Mouse (Mus musculus): ENCODE measurements around the gene Ift172. TPM values are rescaled to one million over a fixed set of nuclear protein-coding genes. Genes with fewer than 3 reads are reported as not detected.
"Not testable (repeated sequence)": the region's sequence is repeated elsewhere in the genome, so short reads cannot be mapped to it uniquely, and the experiment has no call there.

Ift172 gene
- polyA plus RNA-seq, 1 experiment from 2014 or later = 28.3 TPM

GRCm38 (mm10) chr5:31220448-31221303, 70.2 kb downstream of the Ift172 start, which contains the start of gene Ppm1g:
Gene Ppm1g, minus strand, starts transcription at chr5:31220687.
- Histone ChIP-seq H3K9me3 (ENCODE audit: control insufficient read depth) (no peaks in the 10 kb centered on the region), H3K4me1 (replicated peaks; ENCODE audit: control insufficient read depth, insufficient read depth, low read length) (no peaks in the 10 kb centered on the region), H3K4me3 (ENCODE audit: low read depth, low read length) (peak within 1 kb of the TSS; percentile 84), H3K27me3 (replicated peaks; ENCODE audit: control insufficient read depth, insufficient read depth, low read length) (no peaks in the 10 kb centered on the region), H3K4me2 (replicated peaks; ENCODE audit: low read depth) (peak within 1 kb of the TSS; percentile 87), H3K36me3 (ENCODE audit: control insufficient read depth, insufficient read depth) (no peaks in the 10 kb centered on the region), H3K9ac (ENCODE audit: low read depth, low read length) (peak within 1 kb of the TSS; percentile 74), H3K27ac (ENCODE audit: low read depth, low read length) (peak within 1 kb of the TSS; percentile 92)
- peak; percentile 95 for ATAC-seq
- peak; percentile 29; the same call in 1 of the 2 replicates for TF ChIP-seq CTCF (IDR thresholded peaks at IDR 0.05; ENCODE audit: low read depth)
- under 1% methylated on average over 66 of the region's 70 CpGs for WGBS

GRCm38 (mm10) chr5:31219911-31220447, 70.9 kb downstream of the Ift172 start:
- peak; percentile 8 for TF ChIP-seq CTCF (IDR thresholded peaks at IDR 0.05; ENCODE audit: low read depth)
- under 1% methylated on average over 40 of the region's 40 CpGs for WGBS
- H3K27ac ChIP-seq (ENCODE audit: low read depth, low read length) = peak overlapping the region; percentile 92
- H3K4me3 ChIP-seq (ENCODE audit: low read depth, low read length) = peak overlapping the region; percentile 84
- peak overlapping the region; percentile 87 for H3K4me2 ChIP-seq (replicated peaks; ENCODE audit: low read depth)
- no peaks in the 10 kb centered on the region for H3K36me3 ChIP-seq (ENCODE audit: control insufficient read depth, insufficient read depth)
- peak; percentile 62 for ATAC-seq
- no peaks in the 10 kb centered on the region for H3K27me3 ChIP-seq (replicated peaks; ENCODE audit: control insufficient read depth, insufficient read depth, low read length)
- no peaks in the 10 kb centered on the region for H3K9me3 ChIP-seq (ENCODE audit: control insufficient read depth)
- peak overlapping the region; percentile 74 for H3K9ac ChIP-seq (ENCODE audit: low read depth, low read length)
- no peaks in the 10 kb centered on the region for H3K4me1 ChIP-seq (replicated peaks; ENCODE audit: control insufficient read depth, insufficient read depth, low read length)

DNA sequence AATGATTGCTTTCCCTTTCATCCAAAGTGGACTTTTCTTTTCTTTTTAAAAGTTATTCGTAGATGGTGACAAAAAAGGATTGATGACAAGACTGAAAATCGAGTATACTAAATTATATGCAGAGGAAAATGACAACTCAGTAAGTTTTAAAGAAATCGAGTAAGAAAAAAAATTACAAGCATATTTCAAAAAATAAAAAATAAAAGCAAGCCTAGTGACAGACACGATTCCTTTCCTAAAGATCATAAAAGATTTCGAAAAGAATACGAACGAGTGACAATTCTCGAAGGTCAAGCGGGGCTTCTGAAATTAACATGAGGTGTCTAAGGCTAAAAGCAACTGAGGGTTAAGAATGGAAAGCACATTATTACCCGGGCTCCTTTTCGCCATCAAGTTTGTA, 71.4 kb downstream of the Ift172 start:
- no peaks in the 10 kb centered on the region for H3K36me3 ChIP-seq (ENCODE audit: control insufficient read depth, insufficient read depth)
- peak overlapping the region; percentile 92 for H3K27ac ChIP-seq (ENCODE audit: low read depth, low read length)
- no peaks in the 10 kb centered on the region for H3K4me1 ChIP-seq (replicated peaks; ENCODE audit: control insufficient read depth, insufficient read depth, low read length)
- H3K4me2 ChIP-seq (replicated peaks; ENCODE audit: low read depth) = peak overlapping the region; percentile 87
- peak overlapping the region; percentile 84 for H3K4me3 ChIP-seq (ENCODE audit: low read depth, low read length)
- WGBS = under 1% methylated on average over 11 of the region's 11 CpGs
- peak overlapping the region; percentile 74 for H3K9ac ChIP-seq (ENCODE audit: low read depth, low read length)
- H3K27me3 ChIP-seq (replicated peaks; ENCODE audit: control insufficient read depth, insufficient read depth, low read length) = no peaks in the 10 kb centered on the region
- H3K9me3 ChIP-seq (ENCODE audit: control insufficient read depth) = no peaks in the 10 kb centered on the region
- no peak for ATAC-seq
- TF ChIP-seq CTCF (IDR thresholded peaks at IDR 0.05; ENCODE audit: low read depth) = no peak

GRCm38 (mm10) chr5:31219070-31219469, 71.8 kb downstream of the Ift172 start:
- Histone ChIP-seq H3K9ac (ENCODE audit: low read depth, low read length) (no peak overlapping the region), H3K9me3 (ENCODE audit: control insufficient read depth) (no peaks in the 10 kb centered on the region), H3K4me2 (replicated peaks; ENCODE audit: low read depth) (peak overlapping the region; percentile 87), H3K27ac (ENCODE audit: low read depth, low read length) (no peak overlapping the region), H3K4me3 (ENCODE audit: low read depth, low read length) (peak overlapping the region; percentile 84), H3K27me3 (replicated peaks; ENCODE audit: control insufficient read depth, insufficient read depth, low read length) (no peaks in the 10 kb centered on the region), H3K4me1 (replicated peaks; ENCODE audit: control insufficient read depth, insufficient read depth, low read length) (no peaks in the 10 kb centered on the region), H3K36me3 (ENCODE audit: control insufficient read depth, insufficient read depth) (no peaks in the 10 kb centered on the region)
- WGBS = 3% methylated on average over 2 of the region's 2 CpGs
- peak; percentile 57 for TF ChIP-seq CTCF (IDR thresholded peaks at IDR 0.05; ENCODE audit: low read depth)
- no peak for ATAC-seq

GRCm38 (mm10) chr5:31218294-31218693, 72.6 kb downstream of the Ift172 start:
- Histone ChIP-seq H3K9me3 (ENCODE audit: control insufficient read depth) (no peaks in the 10 kb centered on the region), H3K4me2 (replicated peaks; ENCODE audit: low read depth) (peak overlapping the region; percentile 3; the same call in 1 of the 2 replicates), H3K4me3 (ENCODE audit: low read depth, low read length) (no peak overlapping the region), H3K4me1 (replicated peaks; ENCODE audit: control insufficient read depth, insufficient read depth, low read length) (no peaks in the 10 kb centered on the region), H3K36me3 (ENCODE audit: control insufficient read depth, insufficient read depth) (no peaks in the 10 kb centered on the region), H3K27ac (ENCODE audit: low read depth, low read length) (no peak overlapping the region), H3K27me3 (replicated peaks; ENCODE audit: control insufficient read depth, insufficient read depth, low read length) (no peaks in the 10 kb centered on the region), H3K9ac (ENCODE audit: low read depth, low read length) (no peak overlapping the region)
- ATAC-seq = no peak
- 47% methylated on average over 7 of the region's 7 CpGs for WGBS
- peak; percentile 29; the same call in 1 of the 2 replicates for TF ChIP-seq CTCF (IDR thresholded peaks at IDR 0.05; ENCODE audit: low read depth)

- not testable (repeated sequence) for H3K36me3 ChIP-seq (ENCODE audit: control insufficient read depth, insufficient read depth); H3K4me1 ChIP-seq (replicated peaks; ENCODE audit: control insufficient read depth, insufficient read depth, low read length); H3K4me3 ChIP-seq (ENCODE audit: low read depth, low read length); H3K27ac ChIP-seq (ENCODE audit: low read depth, low read length); H3K4me2 ChIP-seq (replicated peaks; ENCODE audit: low read depth); ATAC-seq; H3K9me3 ChIP-seq (ENCODE audit: control insufficient read depth); H3K9ac ChIP-seq (ENCODE audit: low read depth, low read length); H3K27me3 ChIP-seq (replicated peaks; ENCODE audit: control insufficient read depth, insufficient read depth, low read length)
- 82% methylated on average over 6 of the region's 6 CpGs for WGBS
These were observed 74.4 kb downstream of the Ift172 start for GRCm38 (mm10) chr5:31216554-31216953.

Data from intestine, postnatal 0 days (tissue).